Mouse (Mus musculus) hematopoietic stem cell, adult 5-6 weeks (primary cell): ENCODE results near the gene Slc35a1. TPM values are rescaled to one million over a fixed set of nuclear protein-coding genes. Genes with fewer than 3 reads are reported as not detected.

Source experiments
- total RNA-seq: library from RNA; stranded (forward); fragments of 172-1452, 232-1000 nt; gene quantifications from 2 replicates; pipeline ENCODE4 v1.2.3, GENCODE M21; 2017

The Slc35a1 gene
- total RNA-seq, 1 experiment from 2014 or later, result 44.1 TPM

Other genes with a start within 250 kb of the Slc35a1 start
- 55.5 and 66.7 TPM in 2 replicates for gene Akirin2, start 136.5 kb downstream of the Slc35a1 start, total RNA-seq
- gene Orc3, start 72.5 kb downstream of the Slc35a1 start, total RNA-seq, result 107 and 116 TPM in 2 replicates
- gene Rars2, start 72.5 kb downstream of the Slc35a1 start, total RNA-seq, result 38.9 and 40.3 TPM in 2 replicates
- gene Cfap206, start 42.8 kb upstream of the Slc35a1 start, total RNA-seq, result not detected in 2 replicates
- gene Gm136, start 68.8 kb upstream of the Slc35a1 start, total RNA-seq, result not detected in 2 replicates
- 22.5 and 49.1 TPM in 2 replicates for gene Smim8, start 91.0 kb upstream of the Slc35a1 start, total RNA-seq
- 65.7 and 68.7 TPM in 2 replicates for gene Zfp292, start 195.5 kb upstream of the Slc35a1 start, total RNA-seq
- gene Cga, start 206.3 kb upstream of the Slc35a1 start, total RNA-seq, result not detected in 2 replicates